Mouse (Mus musculus) spleen, adult 18-20 months (tissue): ENCODE measurements around the gene Bloc1s4.

Source experiments
- DNase-seq, 2 experiments: peaks; one replicate each; pipeline ENCODE4 v3.0.0; 2022; ENCODE audit warnings: mixed read lengths in 2 of 2

Bloc1s4 gene

GRCm38 (mm10) chr5:36716816-36717215 is 31.6 kb downstream of the Bloc1s4 start:
- DNase-seq: no peak

DNA sequence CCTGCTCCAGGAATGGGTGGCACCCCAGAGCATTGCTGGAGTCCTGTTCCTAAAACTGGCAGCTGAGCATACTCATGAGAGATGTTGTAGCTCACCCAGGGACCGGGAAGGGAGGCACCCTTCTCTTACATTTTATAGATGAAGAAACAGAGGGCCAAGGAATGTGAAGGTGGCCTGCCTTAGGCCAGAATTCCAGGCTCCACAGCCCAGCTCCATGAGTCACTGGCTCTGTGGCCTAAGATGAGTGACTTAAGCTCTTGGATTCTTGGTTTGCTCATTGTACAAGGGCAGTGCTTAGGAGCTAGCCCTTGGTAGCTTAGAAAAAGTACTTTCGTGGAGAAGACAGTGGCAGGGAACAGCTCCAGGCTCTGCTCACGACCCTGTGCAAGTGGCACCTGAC is 33.6 kb downstream of the Bloc1s4 start:
- no peak for DNase-seq

DNA sequence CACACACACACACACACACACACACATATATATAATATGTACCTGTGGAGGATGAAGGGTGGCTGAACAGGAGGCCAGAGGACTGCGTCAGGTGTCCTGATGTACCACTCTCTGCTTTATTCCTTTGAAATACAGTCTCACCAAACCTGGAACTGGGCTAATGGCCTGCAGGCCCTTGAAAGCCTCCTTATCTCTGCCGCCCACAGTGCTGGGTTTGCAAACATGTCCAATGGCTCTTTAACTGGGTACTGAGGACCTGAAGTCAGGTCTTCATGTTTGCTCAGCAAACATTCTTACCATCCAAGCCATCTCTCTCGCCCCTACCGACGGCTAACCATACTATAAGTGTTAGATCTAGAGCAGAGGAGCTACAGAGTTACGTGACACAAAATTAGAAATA is 34.8 kb downstream of the Bloc1s4 start:
- no peak for DNase-seq

GRCm38 (mm10) chr5:36712553-36713534 is 35.6 kb downstream of the Bloc1s4 start:
- DNase-seq: peak; percentile 83 to 89

DNA sequence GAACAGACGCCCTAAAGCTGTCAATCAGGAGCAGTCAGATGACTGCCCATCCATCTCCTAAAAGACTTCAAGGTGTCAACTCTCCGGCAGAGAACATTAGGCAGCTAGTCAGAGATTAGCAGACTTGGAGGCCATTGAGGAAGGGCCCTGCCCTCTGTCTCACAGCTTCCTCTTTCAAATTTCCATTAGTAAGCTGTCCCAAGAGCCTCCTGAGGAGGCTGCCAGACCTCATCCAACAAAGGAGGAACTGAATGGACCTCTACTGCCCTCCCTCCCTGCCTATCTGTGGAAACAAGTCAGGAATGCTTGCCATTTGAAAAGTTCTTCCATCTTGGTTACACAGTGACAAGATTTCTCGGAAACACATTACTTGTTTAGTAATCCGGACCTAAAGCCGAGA is 36.6 kb downstream of the Bloc1s4 start:
- no peak for DNase-seq

GRCm38 (mm10) chr5:36705792-36706191 is 42.7 kb downstream of the Bloc1s4 start:
- no peak for DNase-seq

- no peak for DNase-seq
Measured at GRCm38 (mm10) chr5:36705390-36705789, 43.1 kb downstream of the Bloc1s4 start.

GRCm38 (mm10) chr5:36704684-36705083 is 43.8 kb downstream of the Bloc1s4 start:
- DNase-seq: no peak

DNA sequence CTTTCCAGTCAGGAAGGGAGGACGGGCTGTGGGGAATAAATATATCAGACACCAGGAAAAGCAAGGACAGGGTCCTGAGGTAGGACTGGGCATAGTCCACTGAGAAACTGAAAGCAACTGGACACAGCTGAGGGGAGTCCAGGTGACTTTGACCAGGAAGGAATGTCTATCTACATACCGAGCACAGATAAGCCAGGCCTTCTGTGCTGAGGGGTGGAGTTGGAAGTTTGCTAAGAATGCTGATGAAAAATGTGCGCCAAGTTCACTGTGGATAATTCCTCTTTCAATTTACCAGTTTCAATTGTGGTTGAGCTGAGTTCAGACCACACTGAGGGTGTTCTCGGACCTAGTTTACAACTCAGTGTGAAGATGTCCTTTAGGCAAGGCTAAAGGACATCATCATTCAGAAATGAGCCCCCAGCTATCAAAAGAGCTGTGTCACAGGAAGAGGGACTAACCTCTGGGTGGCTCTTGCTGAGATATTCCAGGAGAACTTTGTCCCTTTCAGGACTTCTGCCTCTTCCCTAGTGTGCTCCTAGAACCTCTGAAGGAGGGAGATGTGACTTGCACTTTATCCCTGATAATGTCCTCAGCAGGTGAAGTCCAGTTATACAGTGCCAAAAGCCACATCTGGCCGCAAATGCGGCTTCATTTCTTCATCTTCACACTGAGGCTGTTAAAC is 47.4 kb downstream of the Bloc1s4 start:
- DNase-seq: no peak

DNA sequence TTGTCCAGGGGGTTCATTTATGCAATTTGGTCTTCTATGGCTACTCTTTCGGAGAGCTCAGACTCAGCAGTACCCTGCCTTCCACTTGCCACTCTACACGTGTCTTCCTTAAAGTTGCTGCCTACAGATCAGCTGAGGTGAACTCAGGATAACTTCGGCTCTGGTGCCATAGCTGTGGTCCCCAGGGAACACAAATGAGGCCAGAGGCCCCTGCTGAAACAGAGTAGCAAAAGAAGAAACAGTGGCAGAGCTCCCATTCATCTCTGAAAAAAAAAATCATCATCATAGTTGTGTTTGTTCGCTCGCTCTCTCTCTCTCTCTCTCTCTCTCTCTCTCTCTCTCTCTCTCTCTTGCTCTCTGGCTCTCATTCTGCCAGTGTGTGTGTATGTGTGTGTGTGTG is 49.8 kb downstream of the Bloc1s4 start:
- DNase-seq: no peak

DNA sequence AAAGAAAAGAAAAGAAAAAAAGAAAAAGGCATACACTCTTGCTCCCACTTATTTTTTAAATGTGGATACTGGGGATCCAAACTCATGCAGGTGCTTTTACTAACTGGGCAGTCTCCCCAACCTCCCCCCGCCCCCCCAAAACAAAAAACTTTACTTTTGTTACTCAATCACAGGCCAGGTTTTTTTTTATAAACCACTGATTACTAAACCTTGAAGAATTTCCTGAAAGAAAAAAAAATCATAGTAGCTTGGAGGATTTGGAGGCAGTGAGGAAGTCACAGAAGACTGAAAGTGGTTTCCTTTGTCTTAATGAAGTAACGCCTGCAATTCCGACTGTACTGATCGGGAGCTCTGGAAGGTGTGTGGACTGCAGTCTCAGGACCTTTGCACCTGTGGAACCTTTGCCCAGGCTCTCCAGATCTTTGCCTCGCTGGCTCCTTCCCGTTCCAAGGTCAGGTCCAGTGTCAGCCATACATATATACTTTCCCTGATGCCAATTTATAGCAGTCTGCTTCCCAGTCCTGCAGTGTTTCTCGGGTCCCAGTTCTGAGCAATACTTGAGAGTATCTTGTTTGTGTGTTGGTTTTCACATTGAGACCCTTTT is 50.3 kb downstream of the Bloc1s4 start:
- no peak for DNase-seq
